Mouse (Mus musculus) neural tube, embryonic 15.5 days (tissue): ENCODE results near the gene Kifap3. TPM values are rescaled to one million over a fixed set of nuclear protein-coding genes. Genes with fewer than 3 reads are reported as not detected.

ENCODE experiments used
- ATAC-seq: fragments of 200-750 bp; cut with Nextera tagmentation; 2 replicates; pipeline ENCODE4 v1.8.0; 2017; ENCODE audit warnings: mild to moderate bottlenecking, moderate TSS enrichment, moderate library complexity; ENCODE audit not compliant: low FRiP score
- H3K27ac ChIP-seq: fragments of 300-500 bp; sonication (generic); replicated peaks from 2 replicates; pipeline ENCODE4 v1.5.1; 2015; ENCODE audit warnings: mild to moderate bottlenecking, inconsistent platforms
- H3K27me3 ChIP-seq: fragments of 300-500 bp; sonication (generic); replicated peaks from 2 replicates; pipeline ENCODE4 v1.6.1; 2015; ENCODE audit warnings: inconsistent platforms
- H3K36me3 ChIP-seq: fragments of 300-500 bp; sonication (generic); 2 replicates; pipeline ENCODE4 v1.6.1; 2015; ENCODE audit warnings: inconsistent platforms
- H3K4me1 ChIP-seq: fragments of 300-500 bp; sonication (generic); 2 replicates; pipeline ENCODE4 v1.6.1; 2015; ENCODE audit warnings: inconsistent platforms
- H3K4me2 ChIP-seq: fragments of 300-500 bp; sonication (generic); 2 replicates; pipeline ENCODE4 v1.6.1; 2015; ENCODE audit warnings: inconsistent platforms, mild to moderate bottlenecking, moderate library complexity
- H3K4me3 ChIP-seq: fragments of 300-500 bp; sonication (generic); replicated peaks from 2 replicates; pipeline ENCODE4 v1.5.1; 2015; ENCODE audit warnings: mild to moderate bottlenecking, inconsistent platforms
- H3K9ac ChIP-seq: fragments of 300-500 bp; sonication (generic); replicated peaks from 2 replicates; pipeline ENCODE4 v1.6.1; 2015; ENCODE audit warnings: mild to moderate bottlenecking, inconsistent platforms
- H3K9me3 ChIP-seq: fragments of 300-500 bp; sonication (generic); replicated peaks from 2 replicates; pipeline ENCODE4 v1.6.1; 2016; ENCODE audit warnings: inconsistent platforms
- WGBS: fragments of 180-500 bp; shearing (Covaris S2); methylation state at CpG from one replicate; pipeline ENCODE4 v1.1.7; 2015; ENCODE audit warnings: mixed read lengths; 5-methylcytosine and 5-hydroxymethylcytosine counted together
- polyA plus RNA-seq: library from polyadenylated mRNA; unstranded; fragments of >200 nt; fragmentation: Nextera tagmentation; extraction: Ambion mirVana; gene quantifications from 2 replicates; pipeline ENCODE4 v1.2.1, GENCODE M21; 2015

The Kifap3 gene
- polyA plus RNA-seq, 1 experiment from 2014 or later = 131 TPM

GRCm38 (mm10) chr1:163899575-163899974 lies 120.2 kb downstream of the Kifap3 start:
- Histone ChIP-seq H3K27ac (no peak overlapping the region), H3K9me3 (no peaks in the 10 kb centered on the region), H3K4me1 (no peaks in the 10 kb centered on the region), H3K9ac (no peak overlapping the region), H3K4me2 (no peak overlapping the region), H3K4me3 (no peak overlapping the region), H3K36me3 (peaks cover 7% of the 10 kb centered on the region; the same call in 1 of the 2 replicates), H3K27me3 (no peaks in the 10 kb centered on the region)
- 96% methylated on average over 2 of the region's 2 CpGs for WGBS
- ATAC-seq = no peak

GRCm38 (mm10) chr1:163900168-163900567 lies 120.8 kb downstream of the Kifap3 start:
- ATAC-seq = no peak
- Histone ChIP-seq H3K4me3 (no peak overlapping the region), H3K4me2 (no peak overlapping the region), H3K27ac (no peak overlapping the region), H3K27me3 (no peaks in the 10 kb centered on the region), H3K9me3 (no peaks in the 10 kb centered on the region), H3K4me1 (no peaks in the 10 kb centered on the region), H3K9ac (no peak overlapping the region), H3K36me3 (peaks cover 7% of the 10 kb centered on the region; the same call in 1 of the 2 replicates)
- WGBS = 91% methylated on average over 2 of the region's 2 CpGs

- 92% methylated on average over 3 of the region's 3 CpGs for WGBS
- Histone ChIP-seq H3K4me1 (no peaks in the 10 kb centered on the region), H3K9me3 (no peaks in the 10 kb centered on the region), H3K9ac (no peak overlapping the region), H3K36me3 (peaks cover 7% of the 10 kb centered on the region; the same call in 1 of the 2 replicates), H3K27ac (no peak overlapping the region), H3K4me2 (no peak overlapping the region), H3K4me3 (no peak overlapping the region), H3K27me3 (no peaks in the 10 kb centered on the region)
- ATAC-seq = no peak
Measured at GRCm38 (mm10) chr1:163903411-163903810, 124.0 kb downstream of the Kifap3 start.

GRCm38 (mm10) chr1:163907007-163907811 lies 127.8 kb downstream of the Kifap3 start:
- Histone ChIP-seq H3K4me2 (no peak overlapping the region), H3K27ac (no peak overlapping the region), H3K27me3 (no peaks in the 10 kb centered on the region), H3K36me3 (0 out of 2 replicates have a peak, but pooled peaks cover 3% of the 10 kb centered on the region), H3K4me1 (no peaks in the 10 kb centered on the region), H3K9me3 (no peaks in the 10 kb centered on the region), H3K4me3 (no peak overlapping the region), H3K9ac (no peak overlapping the region)
- ATAC-seq = no peak
- WGBS = 80% methylated on average over 4 of the region's 4 CpGs

- no peaks in the 10 kb centered on the region for H3K9me3 ChIP-seq
- WGBS = 83% methylated on average over 11 of the region's 11 CpGs
- no peak for ATAC-seq
Measured at GRCm38 (mm10) chr1:163908389-163908788, 129.0 kb downstream of the Kifap3 start.

GRCm38 (mm10) chr1:163910343-163910742 lies 131.0 kb downstream of the Kifap3 start:
- WGBS = 11% methylated on average over 2 of the region's 2 CpGs
- no peak overlapping the region for H3K4me2 ChIP-seq
- H3K9ac ChIP-seq = no peak overlapping the region
- H3K4me3 ChIP-seq = no peak overlapping the region
- H3K9me3 ChIP-seq = no peaks in the 10 kb centered on the region
- H3K27ac ChIP-seq = no peak overlapping the region
- no peaks in the 10 kb centered on the region for H3K4me1 ChIP-seq
- H3K27me3 ChIP-seq = no peaks in the 10 kb centered on the region
- peak; percentile 72; the same call in 1 of the 2 replicates for ATAC-seq
- H3K36me3 ChIP-seq = 0 out of 2 replicates have a peak, but pooled peaks cover 5% of the 10 kb centered on the region

More at GRCm38 (mm10) chr1:163908389-163908788, 129.0 kb downstream of the Kifap3 start:
- H3K4me1 ChIP-seq = no peaks in the 10 kb centered on the region
- no peak overlapping the region for H3K27ac ChIP-seq
- 0 out of 2 replicates have a peak, but pooled peaks cover 6% of the 10 kb centered on the region for H3K36me3 ChIP-seq
- no peak overlapping the region for H3K4me2 ChIP-seq
- no peak overlapping the region for H3K9ac ChIP-seq
- no peaks in the 10 kb centered on the region for H3K27me3 ChIP-seq
- no peak overlapping the region for H3K4me3 ChIP-seq

- Histone ChIP-seq H3K4me2 (no peak overlapping the region), H3K9me3 (no peaks in the 10 kb centered on the region), H3K27ac (no peak overlapping the region), H3K27me3 (no peaks in the 10 kb centered on the region), H3K36me3 (peaks cover 8% of the 10 kb centered on the region), H3K9ac (no peak overlapping the region), H3K4me1 (no peaks in the 10 kb centered on the region), H3K4me3 (no peak overlapping the region)
- ATAC-seq = no peak
- 94% methylated on average over 9 of the region's 9 CpGs for WGBS
Measured at GRCm38 (mm10) chr1:163910785-163911184, 131.4 kb downstream of the Kifap3 start.

- Histone ChIP-seq H3K27ac (no peak overlapping the region), H3K9me3 (no peaks in the 10 kb centered on the region), H3K36me3 (peaks cover 18% of the 10 kb centered on the region), H3K4me2 (no peak overlapping the region), H3K27me3 (no peaks in the 10 kb centered on the region), H3K4me1 (no peaks in the 10 kb centered on the region), H3K9ac (no peak overlapping the region), H3K4me3 (no peak overlapping the region)
- ATAC-seq = no peak
- WGBS = 92% methylated on average over 11 of the region's 11 CpGs
Measured at GRCm38 (mm10) chr1:163911981-163912380, 132.6 kb downstream of the Kifap3 start.

- Histone ChIP-seq H3K27me3 (no peaks in the 10 kb centered on the region), H3K4me1 (no peaks in the 10 kb centered on the region), H3K9ac (no peak overlapping the region), H3K27ac (no peak overlapping the region), H3K4me2 (no peak overlapping the region), H3K36me3 (peaks cover 27% of the 10 kb centered on the region), H3K9me3 (no peaks in the 10 kb centered on the region), H3K4me3 (no peak overlapping the region)
- no peak for ATAC-seq
- 98% methylated on average over 5 of the region's 5 CpGs for WGBS
Measured at GRCm38 (mm10) chr1:163917349-163918160, 138.2 kb downstream of the Kifap3 start.

GRCm38 (mm10) chr1:163924093-163924492 lies 144.7 kb downstream of the Kifap3 start:
- no peak overlapping the region for H3K27ac ChIP-seq
- no peaks in the 10 kb centered on the region for H3K36me3 ChIP-seq
- no peaks in the 10 kb centered on the region for H3K27me3 ChIP-seq
- 91% methylated on average over 8 of the region's 8 CpGs for WGBS
- H3K4me1 ChIP-seq = peaks cover 9% of the 10 kb centered on the region
- H3K4me3 ChIP-seq = no peak overlapping the region
- no peak overlapping the region for H3K4me2 ChIP-seq
- H3K9ac ChIP-seq = no peak overlapping the region
- no peak for ATAC-seq
- H3K9me3 ChIP-seq = no peaks in the 10 kb centered on the region

- Histone ChIP-seq H3K4me3 (peak within 1 kb of the TSS; percentile 99), H3K4me2 (peak within 1 kb of the TSS; percentile 76), H3K36me3 (peaks cover 3% of the 10 kb centered on the region), H3K27ac (peak within 1 kb of the TSS; percentile 92), H3K9ac (peak within 1 kb of the TSS; percentile 97), H3K4me1 (peaks cover 27% of the 10 kb centered on the region), H3K27me3 (no peaks in the 10 kb centered on the region), H3K9me3 (no peaks in the 10 kb centered on the region)
- 76% methylated on average over 7 of the region's 7 CpGs for WGBS
- ATAC-seq = no peak
Measured at GRCm38 (mm10) chr1:163928846-163929245, 149.5 kb downstream of the Kifap3 start, which contains the start of gene Scyl3. Gene Scyl3, plus strand, starts transcription at chr1:163929100.
